Mouse (Mus musculus) kidney, embryonic 14.5 days (tissue): ENCODE results near the gene Pate2. TPM values are rescaled to one million over a fixed set of nuclear protein-coding genes. Genes with fewer than 3 reads are reported as not detected.
A peak's percentile ranks its signal among the peaks of the same experiment; 100 is the strongest.

ENCODE experiments used
- ATAC-seq: fragments of 200-750 bp; cut with Nextera tagmentation; 2 replicates; pipeline ENCODE4 v1.8.0; 2017; ENCODE audit warnings: moderate number of reproducible peaks, mild to moderate bottlenecking, moderate TSS enrichment, moderate library complexity; ENCODE audit not compliant: low FRiP score, low TSS enrichment
- H3K27ac ChIP-seq: fragments of 300-500 bp; sonication (generic); 2 replicates; pipeline ENCODE4 v1.5.1; 2014; ENCODE audit warnings: low read depth, mild to moderate bottlenecking, low read length, moderate library complexity, mixed read lengths
- H3K27me3 ChIP-seq: fragments of 300-500 bp; sonication (generic); 2 replicates; pipeline ENCODE4 v1.6.1; 2014; ENCODE audit warnings: mild to moderate bottlenecking, low read length; ENCODE audit not compliant: control insufficient read depth, insufficient read depth
- H3K36me3 ChIP-seq: fragments of 300-500 bp; sonication (generic); 2 replicates; pipeline ENCODE4 v1.6.1; 2014; ENCODE audit warnings: low read length, mixed read lengths; ENCODE audit not compliant: control insufficient read depth, insufficient read depth
- H3K4me1 ChIP-seq: fragments of 300-500 bp; sonication (generic); 2 replicates; pipeline ENCODE4 v1.6.1; 2014; ENCODE audit warnings: low read length, mixed read lengths; ENCODE audit not compliant: control insufficient read depth, insufficient read depth
- H3K4me2 ChIP-seq: fragments of 300-500 bp; sonication (generic); replicated peaks from 2 replicates; pipeline ENCODE4 v1.6.1; 2014; ENCODE audit warnings: low read depth, mild to moderate bottlenecking, low read length
- H3K4me3 ChIP-seq: fragments of 300-500 bp; sonication (generic); 2 replicates; pipeline ENCODE4 v1.5.1; 2014; ENCODE audit warnings: mild to moderate bottlenecking, low read length
- H3K9ac ChIP-seq: fragments of 300-500 bp; sonication (generic); 2 replicates; pipeline ENCODE4 v1.6.1; 2014; ENCODE audit warnings: low read depth, mild to moderate bottlenecking, low read length, moderate library complexity
- H3K9me3 ChIP-seq: fragments of 300-500 bp; sonication (generic); 2 replicates; pipeline ENCODE4 v1.6.1; 2016; ENCODE audit warnings: low read length; ENCODE audit not compliant: control insufficient read depth
- WGBS: fragments of 180-500 bp; shearing (Covaris S2); extraction: QIAGEN DNeasy Blood & Tissue Kit; methylation state at CpG from one replicate; pipeline ENCODE4 v1.1.7; 2014; 5-methylcytosine and 5-hydroxymethylcytosine counted together
- polyA plus RNA-seq: library from polyadenylated mRNA; unstranded; fragments of >200 nt; fragmentation: Nextera tagmentation; extraction: Ambion mirVana; gene quantifications from 2 replicates; pipeline ENCODE4 v1.2.1, GENCODE M21; 2014

The Pate2 gene
- polyA plus RNA-seq, 1 experiment from 2014 or later: 0.37 TPM

- Histone ChIP-seq H3K9me3 (no peaks in the 10 kb centered on the region), H3K4me3 (no peak overlapping the region), H3K36me3 (no peaks in the 10 kb centered on the region), H3K4me2 (no peak overlapping the region), H3K4me1 (no peaks in the 10 kb centered on the region), H3K9ac (no peak overlapping the region), H3K27me3 (no peaks in the 10 kb centered on the region), H3K27ac (no peak overlapping the region)
- ATAC-seq: no peak
- whole genome bisulfite sequencing: 73% methylated on average over 12 of the region's 12 CpGs
Measured at GRCm38 (mm10) chr9:35545704-35546103, 24.4 kb upstream of the Pate2 start.

GRCm38 (mm10) chr9:35546745-35547144 lies 23.3 kb upstream of the Pate2 start:
- no peak for ATAC-seq
- H3K4me2 ChIP-seq: no peak overlapping the region
- no peaks in the 10 kb centered on the region for H3K4me1 ChIP-seq
- H3K36me3 ChIP-seq: no peaks in the 10 kb centered on the region
- H3K4me3 ChIP-seq: no peak overlapping the region
- H3K27me3 ChIP-seq: no peaks in the 10 kb centered on the region
- WGBS: 69% methylated on average over 9 of the region's 9 CpGs
- no peak overlapping the region for H3K27ac ChIP-seq
- no peak overlapping the region for H3K9ac ChIP-seq
- H3K9me3 ChIP-seq: no peaks in the 10 kb centered on the region

- Histone ChIP-seq H3K9ac (no peak overlapping the region), H3K4me1 (no peaks in the 10 kb centered on the region), H3K36me3 (no peaks in the 10 kb centered on the region), H3K4me3 (no peak overlapping the region), H3K27me3 (no peaks in the 10 kb centered on the region), H3K27ac (no peak overlapping the region), H3K9me3 (no peaks in the 10 kb centered on the region), H3K4me2 (no peak overlapping the region)
- no peak for ATAC-seq
- WGBS: 84% methylated on average over 9 of the region's 9 CpGs
Measured at GRCm38 (mm10) chr9:35548455-35548854, 21.6 kb upstream of the Pate2 start.

GRCm38 (mm10) chr9:35556494-35557102 lies 13.5 kb upstream of the Pate2 start:
- H3K27ac ChIP-seq: no peak overlapping the region
- no peak overlapping the region for H3K4me3 ChIP-seq
- peaks cover 8% of the 10 kb centered on the region for H3K36me3 ChIP-seq
- ATAC-seq: no peak
- no peaks in the 10 kb centered on the region for H3K9me3 ChIP-seq
- no peak overlapping the region for H3K9ac ChIP-seq
- WGBS: 77% methylated on average over 12 of the region's 12 CpGs
- no peaks in the 10 kb centered on the region; the same call in 1 of the 2 replicates for H3K27me3 ChIP-seq
- H3K4me1 ChIP-seq: peaks cover 4% of the 10 kb centered on the region; the same call in 1 of the 2 replicates
- no peak overlapping the region for H3K4me2 ChIP-seq

GRCm38 (mm10) chr9:35558257-35559008 lies 11.7 kb upstream of the Pate2 start, which contains the start of the genes Ddx25 and Pus3:
TSS of gene Ddx25 (minus strand) at chr9:35558528.
TSS of gene Pus3 (plus strand) at chr9:35558595.
- H3K4me1 ChIP-seq: peaks cover 4% of the 10 kb centered on the region; the same call in 1 of the 2 replicates
- H3K4me3 ChIP-seq: peak within 1 kb of the TSS; percentile 65
- H3K4me2 ChIP-seq: peak within 1 kb of the TSS; percentile 99
- ATAC-seq: peak; percentile 82
- H3K9ac ChIP-seq: peak within 1 kb of the TSS; percentile 68
- no peaks in the 10 kb centered on the region; the same call in 1 of the 2 replicates for H3K27me3 ChIP-seq
- H3K36me3 ChIP-seq: peaks cover 18% of the 10 kb centered on the region
- H3K9me3 ChIP-seq: no peaks in the 10 kb centered on the region
- H3K27ac ChIP-seq: peak within 1 kb of the TSS; percentile 24; the same call in 1 of the 2 replicates
- WGBS: 1% methylated on average over 54 of the region's 59 CpGs

- ATAC-seq: peak; percentile 93
- under 1% methylated on average over 31 of the region's 31 CpGs for WGBS
- peak overlapping the region; percentile 99 for H3K4me2 ChIP-seq
- H3K27ac ChIP-seq: peak overlapping the region; percentile 24; the same call in 1 of the 2 replicates
- H3K27me3 ChIP-seq: no peaks in the 10 kb centered on the region; the same call in 1 of the 2 replicates
- no peaks in the 10 kb centered on the region for H3K9me3 ChIP-seq
- peak overlapping the region; percentile 65 for H3K4me3 ChIP-seq
- H3K4me1 ChIP-seq: peaks cover 4% of the 10 kb centered on the region; the same call in 1 of the 2 replicates
- H3K9ac ChIP-seq: peak overlapping the region; percentile 68
- peaks cover 22% of the 10 kb centered on the region for H3K36me3 ChIP-seq
Measured at GRCm38 (mm10) chr9:35559009-35559890, 10.8 kb upstream of the Pate2 start.

- ATAC-seq: no peak
- H3K4me2 ChIP-seq: no peak overlapping the region
- H3K4me1 ChIP-seq: peaks cover 4% of the 10 kb centered on the region; the same call in 1 of the 2 replicates
- no peaks in the 10 kb centered on the region for H3K9me3 ChIP-seq
- 96% methylated on average over 11 of the region's 11 CpGs for WGBS
- no peaks in the 10 kb centered on the region; the same call in 1 of the 2 replicates for H3K27me3 ChIP-seq
- H3K27ac ChIP-seq: no peak overlapping the region
- peaks cover 38% of the 10 kb centered on the region for H3K36me3 ChIP-seq
- H3K9ac ChIP-seq: no peak overlapping the region
- no peak overlapping the region for H3K4me3 ChIP-seq
Measured at GRCm38 (mm10) chr9:35561076-35561475, 9.0 kb upstream of the Pate2 start.

- H3K36me3 ChIP-seq: peaks cover 43% of the 10 kb centered on the region
- H3K9me3 ChIP-seq: no peaks in the 10 kb centered on the region
- H3K27ac ChIP-seq: no peak overlapping the region
- WGBS: 91% methylated on average over 6 of the region's 6 CpGs
- no peak overlapping the region for H3K4me3 ChIP-seq
- no peak overlapping the region for H3K9ac ChIP-seq
- H3K27me3 ChIP-seq: no peaks in the 10 kb centered on the region; the same call in 1 of the 2 replicates
- ATAC-seq: no peak
- H3K4me1 ChIP-seq: peaks cover 4% of the 10 kb centered on the region; the same call in 1 of the 2 replicates
- H3K4me2 ChIP-seq: no peak overlapping the region
Measured at GRCm38 (mm10) chr9:35561583-35561982, 8.5 kb upstream of the Pate2 start.
